Mouse (Mus musculus) gastrocnemius, postnatal 36 days (tissue): ENCODE measurements around the gene Atp9a. TPM values are rescaled to one million over a fixed set of nuclear protein-coding genes. Genes with fewer than 3 reads are reported as not detected.

Experiments used
- DNase-seq, 2 experiments: peaks; one replicate each; pipeline ENCODE4 v3.0.0; 2022
- intact Hi-C: fragments of 180-260 bp; cut with DNase I; formaldehyde crosslinking; loops from one replicate; pipeline ENCODE4 v1.15.1; 2025
- total RNA-seq, 2 experiments: library from RNA; stranded (reverse); gene quantifications; 2 replicates each; pipeline ENCODE4 v1.2.3; 2021

The Atp9a gene
- total RNA-seq, 2 experiments from 2014 or later: 12.7 to 14.7 TPM

DNA sequence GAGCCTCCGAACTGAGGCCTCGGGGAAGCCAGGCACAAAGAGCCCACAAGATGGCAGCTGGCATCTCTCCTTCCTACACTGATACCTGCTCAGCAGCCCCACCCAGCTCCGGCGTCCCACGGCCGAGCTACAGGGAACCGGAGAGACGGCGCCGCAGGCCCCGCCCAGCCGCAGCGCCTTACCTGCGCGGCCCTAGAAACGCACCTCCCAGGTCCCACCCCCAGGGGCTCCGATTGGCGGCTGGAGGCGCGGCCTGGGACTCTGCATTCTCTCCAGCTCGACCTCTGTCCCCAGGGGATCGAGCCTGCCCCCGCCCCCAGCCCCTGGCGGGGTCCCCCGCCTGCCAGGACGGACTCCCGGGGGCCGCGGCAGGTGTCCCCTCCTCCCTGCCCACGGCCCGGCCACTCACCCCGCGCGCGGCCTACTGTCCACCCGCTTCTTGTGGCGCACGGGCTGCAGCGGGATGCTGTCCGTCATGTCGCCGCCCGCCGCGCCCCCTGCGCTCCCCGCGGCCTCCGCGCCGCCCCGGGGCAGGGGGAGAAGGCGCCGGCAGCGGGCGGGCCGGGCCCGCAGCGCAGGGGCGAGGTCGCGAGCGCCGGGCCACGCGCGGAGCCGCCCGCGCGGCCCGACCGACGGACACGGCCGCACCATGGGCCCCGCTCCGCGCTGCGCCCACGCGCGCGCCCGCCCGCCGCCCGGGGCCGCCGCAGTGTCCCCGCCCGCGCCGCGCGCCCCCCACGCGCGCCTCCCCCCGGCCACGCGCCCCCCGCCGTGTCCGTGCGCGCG, 743 bp downstream of the Atp9a start:
- DNase-seq: peak in 1 of 2 experiments; percentile 13
- intact Hi-C loops: loop anchor here (10.0 kb wide), 1 partner anchor 277 kb away; no protein-coding TSS in a partner anchor

DNA sequence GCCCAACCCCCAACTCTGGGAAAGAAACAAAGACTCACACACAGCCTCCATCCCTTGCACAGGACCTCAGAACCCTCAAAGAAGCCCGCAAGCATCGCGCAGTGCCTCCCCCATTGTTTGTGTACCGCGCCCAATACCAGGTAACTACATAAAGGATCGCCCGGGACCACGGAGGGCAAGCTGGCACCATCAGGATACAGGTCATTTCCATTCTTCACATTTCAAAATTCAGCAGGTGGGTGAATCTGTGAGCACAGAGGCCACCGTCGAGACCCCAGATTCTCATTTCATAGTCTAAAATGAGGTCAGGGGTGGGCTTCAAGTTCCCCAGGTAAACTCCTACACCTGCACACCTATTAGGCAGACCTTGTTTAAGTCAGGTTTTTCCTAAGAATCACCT, 1.7 kb downstream of the Atp9a start:
- DNase-seq: no peak
- intact Hi-C loops: loop anchor here (10.0 kb wide), 1 partner anchor 276 kb away; no protein-coding TSS in a partner anchor

DNA sequence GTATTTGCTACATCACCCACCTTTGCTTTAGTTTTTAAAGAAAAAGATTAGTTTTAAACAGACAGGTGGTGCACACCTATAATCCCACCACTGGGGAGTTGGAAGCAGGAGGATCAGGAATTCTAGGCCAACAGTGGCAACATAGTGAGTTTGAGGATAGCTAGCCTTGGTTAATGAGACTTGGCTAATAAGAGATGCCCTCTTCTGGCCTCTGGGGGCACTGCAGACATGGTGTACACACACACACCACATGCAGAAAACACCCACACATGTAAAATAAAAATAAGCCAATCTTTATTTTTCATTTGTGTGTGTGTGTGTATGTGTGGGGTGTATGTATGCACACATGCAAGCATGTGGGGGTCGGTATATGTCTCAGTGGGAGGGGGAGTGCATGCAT, 3.4 kb downstream of the Atp9a start:
- no peak for DNase-seq
- intact Hi-C loops: no loop called here

DNA sequence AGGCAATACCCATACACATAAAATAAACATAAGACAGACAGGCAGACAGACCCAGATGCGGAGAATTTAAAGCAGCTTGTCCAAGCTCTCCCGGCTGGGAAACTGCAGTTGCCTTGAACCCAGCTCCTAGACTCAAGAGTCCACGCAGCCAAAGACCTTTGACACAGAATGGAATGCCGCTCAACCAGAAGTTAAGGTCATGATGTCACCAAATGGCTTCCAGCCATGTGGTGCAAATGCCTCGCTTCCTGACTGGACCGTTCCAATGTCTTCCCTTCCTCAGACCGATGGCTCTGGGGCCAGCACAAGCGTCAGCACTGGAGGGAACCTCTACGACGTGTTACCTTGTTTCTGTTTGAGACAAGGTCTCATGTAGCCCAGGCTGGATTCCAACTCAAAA, 4.3 kb downstream of the Atp9a start:
- no peak for DNase-seq
- intact Hi-C loops: no loop called here

DNA sequence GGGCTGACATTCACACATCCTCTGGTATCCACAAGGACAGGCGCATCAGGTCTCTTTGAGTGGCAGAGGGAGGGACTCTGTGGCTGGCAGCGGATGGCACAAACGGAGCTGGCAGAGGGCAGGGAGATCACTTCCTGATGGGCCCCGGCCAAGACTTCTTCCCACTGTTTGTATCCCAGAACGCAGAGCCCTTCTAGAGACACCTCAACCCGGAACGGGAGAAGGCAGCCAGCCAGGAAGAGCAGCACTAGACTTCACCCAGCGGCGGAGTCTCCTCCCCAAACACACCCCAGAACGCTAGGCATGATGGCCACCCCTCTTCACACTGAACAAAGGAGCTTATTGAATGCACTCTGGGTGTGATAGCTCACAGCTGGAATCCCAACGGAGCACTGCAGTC, 8.2 kb downstream of the Atp9a start:
- intact Hi-C loops: no loop called here
- no peak for DNase-seq

DNA sequence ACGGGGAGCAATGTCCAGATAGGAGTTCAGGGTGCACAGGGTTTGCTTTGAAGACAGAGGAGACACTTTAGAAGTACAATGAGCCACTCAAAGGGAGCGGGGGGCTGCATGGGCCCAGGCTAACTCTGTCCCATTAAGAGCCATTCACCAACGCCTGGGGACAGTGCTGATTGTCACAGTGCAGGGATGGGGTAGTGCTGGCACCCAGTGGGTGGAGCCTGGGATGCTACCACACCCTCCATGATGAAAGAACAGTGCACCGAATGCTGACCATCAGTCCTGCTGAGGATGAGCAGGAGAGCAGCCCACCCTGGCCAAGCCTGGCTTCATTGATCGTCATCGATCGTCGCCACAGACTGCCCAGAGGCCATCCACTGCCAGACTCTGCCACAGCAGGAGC, 11.0 kb downstream of the Atp9a start:
- intact Hi-C loops: no loop called here
- DNase-seq: no peak

DNA sequence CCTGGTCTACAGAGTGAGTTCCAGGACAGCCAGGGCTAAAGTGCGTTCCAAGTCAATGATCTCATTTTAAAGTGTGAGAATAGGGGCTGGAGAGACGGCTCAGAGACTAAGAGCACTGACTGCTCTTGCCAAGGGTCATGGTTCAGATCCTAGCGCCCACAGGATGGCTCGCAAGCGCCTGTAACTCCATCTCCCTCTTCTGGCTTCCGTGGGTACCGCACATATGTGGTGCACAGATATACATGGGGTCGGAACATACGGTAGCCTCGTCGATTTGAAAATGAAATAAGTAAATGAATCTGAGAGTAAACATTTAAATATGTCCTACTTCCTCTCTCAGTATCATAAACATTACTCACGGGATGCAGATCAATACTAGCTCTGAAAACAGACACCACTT, 12.5 kb downstream of the Atp9a start:
- intact Hi-C loops: no loop called here
- DNase-seq: no peak

DNA sequence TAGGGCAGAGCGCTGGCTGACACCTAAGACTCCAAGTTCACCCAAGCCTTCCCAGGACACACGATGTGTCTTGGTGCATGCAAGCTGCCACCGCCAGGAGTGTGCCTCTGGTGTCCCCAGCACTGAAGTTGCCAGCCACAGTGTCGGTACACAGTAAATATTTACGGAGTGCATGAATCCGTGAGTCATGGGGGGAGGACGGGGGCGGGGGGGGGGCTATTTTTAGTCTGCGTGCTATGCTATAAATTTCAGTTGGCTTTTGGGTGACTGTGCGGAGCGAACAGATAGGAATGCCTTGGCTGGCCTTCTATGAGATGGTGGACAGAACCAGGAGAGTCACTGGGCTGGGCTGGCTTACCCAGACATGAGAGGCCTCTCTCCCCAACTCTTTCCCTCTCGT, 14.2 kb downstream of the Atp9a start:
- intact Hi-C loops: no loop called here
- no peak for DNase-seq

DNA sequence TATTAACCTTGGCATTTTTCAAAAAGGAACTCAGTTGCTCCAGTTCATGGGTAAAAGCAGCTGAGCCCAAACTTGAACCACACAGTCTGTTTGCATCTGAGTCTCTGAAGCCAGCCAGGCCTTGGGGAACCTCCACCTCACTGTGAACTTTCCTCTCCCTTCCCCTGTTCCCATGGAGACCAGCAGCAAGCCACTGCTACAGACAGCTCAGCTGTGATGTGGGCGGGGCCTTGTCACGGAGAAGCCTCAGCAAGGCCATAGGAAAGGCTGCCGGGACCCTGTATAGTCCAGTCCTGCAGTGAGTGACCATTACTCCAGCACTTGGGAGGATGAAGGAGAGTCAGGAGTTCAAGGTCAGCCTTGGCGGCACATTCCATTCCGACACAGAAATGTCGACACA, 16.2 kb downstream of the Atp9a start:
- DNase-seq: no peak
- intact Hi-C loops: no loop called here

DNA sequence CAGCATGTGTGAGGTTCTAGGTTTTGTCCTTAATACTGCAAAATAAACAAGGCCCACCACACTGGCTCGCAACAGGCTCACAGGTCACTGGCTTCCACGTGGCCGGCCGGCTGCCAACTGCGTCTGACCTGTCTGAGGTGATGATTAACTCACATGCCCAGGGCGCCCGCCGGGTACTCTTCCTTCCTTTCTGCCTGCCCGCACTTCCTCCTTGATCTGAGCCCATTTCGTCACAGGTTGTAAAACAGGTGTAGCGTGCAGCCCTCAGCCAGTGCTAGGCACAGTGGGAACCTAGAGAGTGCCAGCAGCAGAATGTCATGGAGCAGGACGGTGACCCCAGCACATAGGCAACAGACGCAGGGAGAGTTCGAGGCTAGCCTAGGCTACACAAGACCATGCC, 20.9 kb downstream of the Atp9a start:
- intact Hi-C loops: no loop called here

DNA sequence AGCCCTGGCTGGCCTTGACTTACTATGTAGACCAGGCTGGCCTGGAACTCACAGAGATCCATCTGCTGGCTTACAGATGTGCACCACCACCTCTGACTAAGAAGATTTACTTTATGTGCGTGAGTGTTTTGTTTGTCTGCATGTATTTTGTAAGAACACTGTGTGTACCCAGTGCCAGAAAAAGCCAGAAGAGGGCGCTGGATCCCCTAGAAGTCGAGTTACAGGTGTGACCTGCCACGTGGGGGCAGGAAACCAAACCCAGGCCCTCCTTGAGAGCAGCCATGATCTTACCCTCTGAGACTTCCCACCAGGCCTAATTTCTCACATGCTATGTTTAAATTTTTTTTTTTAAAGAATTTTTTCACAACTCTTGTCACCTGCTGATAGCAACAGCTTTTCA, 22.5 kb downstream of the Atp9a start:
- no peak for DNase-seq
- intact Hi-C loops: no loop called here

More for the DNA sequence above, 20.9 kb downstream of the Atp9a start:
- DNase-seq: no peak

DNA sequence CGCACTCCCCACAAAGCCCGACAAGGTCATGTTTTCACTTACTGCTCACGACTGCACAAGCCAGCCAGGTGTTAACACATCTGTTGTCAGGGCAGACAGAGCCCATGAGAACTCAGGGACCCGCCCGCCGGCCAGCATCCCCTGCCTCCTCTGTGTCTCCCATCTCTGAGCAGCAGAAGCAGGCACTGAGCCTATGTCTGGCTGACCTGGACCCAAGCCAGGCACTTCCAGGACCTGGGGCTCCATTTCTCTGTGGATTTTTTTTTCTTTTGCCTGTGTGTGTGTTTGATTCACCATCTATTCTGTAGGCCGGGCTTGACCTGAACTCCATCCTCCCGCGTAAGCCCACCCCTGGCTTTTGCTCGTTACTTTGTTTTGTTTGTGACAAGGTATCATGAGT, 23.5 kb downstream of the Atp9a start:
- intact Hi-C loops: no loop called here

DNA sequence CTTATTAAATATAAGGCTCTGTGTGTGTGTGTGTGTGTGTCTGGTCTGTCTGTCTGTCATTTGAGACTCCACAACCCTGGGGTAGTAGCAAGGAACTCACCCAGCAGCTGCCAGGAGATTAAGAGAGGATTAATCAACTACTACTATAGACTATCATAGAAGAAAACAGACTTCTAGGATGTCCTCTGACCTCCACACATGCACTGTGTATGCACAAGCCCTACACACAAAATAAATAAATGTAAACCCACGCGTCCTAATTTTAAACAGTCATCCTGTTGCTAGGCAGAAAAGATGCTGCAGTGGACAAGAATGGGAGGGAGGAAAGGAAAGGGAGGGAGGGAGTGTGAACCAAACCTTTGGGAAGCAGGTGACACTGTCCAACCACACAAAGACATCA, 23.9 kb downstream of the Atp9a start:
- no peak for DNase-seq
- intact Hi-C loops: no loop called here

More for the DNA sequence above, 23.5 kb downstream of the Atp9a start:
- DNase-seq: no peak

DNA sequence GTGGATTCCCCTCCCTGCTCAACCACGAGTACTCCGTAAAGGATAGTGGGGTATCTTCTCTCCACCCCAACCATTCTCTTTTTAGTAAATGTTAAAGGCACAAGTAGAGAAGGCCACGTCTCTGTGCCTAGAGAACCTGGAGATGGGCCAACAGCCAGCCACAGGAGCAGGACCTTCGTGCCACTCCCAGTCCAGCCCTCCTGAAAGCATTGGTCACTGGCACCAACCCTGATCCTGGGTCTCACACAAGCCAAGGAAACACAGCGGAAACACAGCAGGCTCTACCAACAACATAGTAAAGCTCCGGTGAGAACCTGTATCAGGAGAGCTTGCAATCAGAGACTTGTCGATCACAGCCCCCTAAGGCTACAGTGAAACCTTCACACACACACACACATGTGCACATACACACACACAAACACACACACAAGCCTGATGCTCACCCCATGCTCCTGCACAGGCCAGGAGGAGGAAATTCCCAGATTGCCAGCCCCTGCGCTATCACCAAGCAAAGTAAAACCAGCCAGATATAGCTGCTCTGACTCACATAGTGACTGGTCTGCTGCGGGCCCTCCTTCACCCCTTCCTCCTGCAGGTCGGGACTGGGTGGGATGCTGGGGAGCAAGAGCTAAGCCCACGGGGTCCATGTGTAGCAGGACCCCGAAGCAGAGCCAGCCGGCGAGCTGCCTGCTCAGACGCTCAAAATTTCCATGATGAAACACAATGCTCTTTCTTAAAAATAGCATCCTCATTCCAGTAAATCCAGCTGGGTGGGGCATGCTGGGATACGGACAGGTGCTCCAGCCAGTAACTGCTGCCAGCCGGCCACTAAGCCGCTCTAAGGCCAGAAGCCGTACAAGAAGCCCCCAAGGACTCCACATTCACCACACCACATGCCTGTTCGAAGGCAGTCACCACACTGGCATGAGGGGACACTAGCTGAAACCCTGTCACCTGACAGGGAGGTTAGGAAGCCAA, 29.7 kb downstream of the Atp9a start:
- intact Hi-C loops: no loop called here
- no peak for DNase-seq

DNA sequence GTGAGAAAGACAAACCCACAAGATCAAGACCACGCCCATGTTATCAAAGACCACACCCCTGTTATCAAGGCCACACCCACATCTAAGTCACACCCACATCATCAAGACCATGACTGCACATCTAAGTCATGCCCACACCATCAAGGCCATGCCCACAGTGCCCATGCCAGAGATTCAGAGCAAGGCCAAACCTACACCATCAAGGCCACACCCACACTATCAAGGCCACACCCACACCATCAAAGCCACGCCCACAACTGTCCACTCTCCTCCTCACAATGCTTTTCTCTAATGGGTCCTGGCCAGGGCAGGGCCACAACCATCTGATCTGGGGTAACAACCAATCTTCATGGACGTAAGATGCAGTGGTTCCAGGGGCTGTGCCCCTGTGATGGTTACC, 31.2 kb downstream of the Atp9a start:
- DNase-seq: no peak

DNA sequence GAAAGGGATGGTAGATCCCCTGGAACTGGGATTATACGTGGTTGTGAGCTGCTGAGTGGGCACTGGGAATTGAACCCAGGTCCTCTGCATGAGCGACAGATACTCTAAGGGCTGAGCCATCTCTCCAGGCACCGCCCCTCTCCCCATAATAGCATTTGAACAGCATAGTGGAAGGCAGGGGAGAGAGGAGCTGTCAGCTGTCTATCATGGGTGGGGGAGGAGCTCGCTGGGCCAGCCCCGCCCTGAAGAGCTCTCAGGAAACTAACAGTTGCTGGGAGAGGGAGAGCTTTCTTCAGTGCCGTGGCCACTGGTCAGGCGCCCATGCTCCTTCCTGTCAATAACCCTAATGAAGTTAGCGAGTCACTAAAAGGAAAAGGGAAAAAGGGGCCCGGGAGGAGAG, 34.4 kb downstream of the Atp9a start:
- intact Hi-C loops: no loop called here

More for the DNA sequence above, 31.2 kb downstream of the Atp9a start:
- intact Hi-C loops: no loop called here

DNA sequence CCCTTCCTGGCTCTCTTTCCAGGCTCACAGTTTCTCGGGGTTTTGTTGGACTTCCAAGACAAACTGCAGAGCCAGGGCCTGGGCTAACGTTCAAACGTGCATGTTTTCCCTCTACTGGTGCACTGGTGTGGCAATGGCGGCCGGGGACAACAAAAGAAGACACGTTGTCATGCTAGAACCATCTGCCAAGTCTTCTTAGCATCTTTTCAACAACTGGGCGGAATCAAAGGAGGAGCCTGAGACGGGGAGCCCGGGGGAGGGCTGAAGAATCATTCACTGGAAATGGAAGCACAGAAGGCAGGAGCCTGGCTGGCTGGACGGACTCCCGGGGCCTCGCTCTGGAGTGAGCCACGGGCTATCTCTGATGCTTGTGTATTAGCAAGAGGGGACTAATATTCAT, 39.9 kb downstream of the Atp9a start:
- DNase-seq: peak in 1 of 2 experiments; percentile 18
- intact Hi-C loops: no loop called here

More for the DNA sequence above, 34.4 kb downstream of the Atp9a start:
- no peak for DNase-seq

DNA sequence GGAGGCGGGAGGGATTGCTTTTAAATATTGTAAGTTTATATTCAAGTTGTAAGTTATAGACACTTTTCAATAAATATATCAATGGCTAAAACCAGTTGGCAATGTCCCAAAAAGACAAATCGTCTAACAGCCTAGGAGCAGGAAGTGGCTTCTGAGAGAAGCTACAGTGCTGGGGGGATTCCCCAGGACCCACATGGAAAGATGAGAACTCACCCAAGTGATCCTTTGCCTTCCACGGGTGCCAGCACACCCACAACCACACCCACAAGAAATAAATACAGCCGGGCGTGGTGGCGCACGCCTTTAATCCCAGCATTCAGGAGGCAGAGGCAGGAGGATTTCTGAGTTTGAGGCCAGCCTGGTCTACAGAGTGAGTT, 47.2 kb downstream of the Atp9a start:
- no peak for DNase-seq
- intact Hi-C loops: no loop called here

DNA sequence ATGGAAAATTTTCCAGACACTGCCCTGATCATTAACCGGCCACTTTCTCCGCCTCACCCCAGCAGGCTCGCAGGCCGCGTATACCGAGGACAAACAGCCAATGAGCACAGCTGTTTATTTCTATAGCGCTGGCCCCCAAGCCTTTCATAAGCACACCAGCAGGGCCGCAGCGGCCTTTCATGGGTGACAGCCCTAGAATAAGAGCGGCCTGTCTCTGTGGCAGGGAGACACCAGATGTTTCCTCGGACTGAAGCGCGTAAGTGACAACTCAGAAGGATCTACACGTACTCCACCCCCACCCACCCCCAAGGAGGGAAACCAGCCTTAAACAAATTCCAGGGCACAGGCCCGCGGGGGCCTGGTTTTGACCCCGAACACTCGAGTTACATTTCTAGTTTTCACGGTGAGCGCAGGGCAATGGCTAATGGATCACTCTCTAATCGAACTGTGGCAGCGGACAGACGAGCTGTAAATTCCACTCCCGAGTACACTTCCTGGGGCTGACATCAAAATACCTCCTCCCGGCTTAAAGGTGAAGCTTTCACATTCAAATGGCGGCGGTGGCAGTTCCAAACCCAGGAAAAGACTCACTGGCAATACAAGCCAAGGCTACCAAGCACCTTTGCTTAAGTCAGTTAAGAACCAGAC, 47.7 kb downstream of the Atp9a start:
- DNase-seq: no peak
- intact Hi-C loops: loop anchor here (5.0 kb wide), 1 partner anchor 178 kb away; no protein-coding TSS in a partner anchor

DNA sequence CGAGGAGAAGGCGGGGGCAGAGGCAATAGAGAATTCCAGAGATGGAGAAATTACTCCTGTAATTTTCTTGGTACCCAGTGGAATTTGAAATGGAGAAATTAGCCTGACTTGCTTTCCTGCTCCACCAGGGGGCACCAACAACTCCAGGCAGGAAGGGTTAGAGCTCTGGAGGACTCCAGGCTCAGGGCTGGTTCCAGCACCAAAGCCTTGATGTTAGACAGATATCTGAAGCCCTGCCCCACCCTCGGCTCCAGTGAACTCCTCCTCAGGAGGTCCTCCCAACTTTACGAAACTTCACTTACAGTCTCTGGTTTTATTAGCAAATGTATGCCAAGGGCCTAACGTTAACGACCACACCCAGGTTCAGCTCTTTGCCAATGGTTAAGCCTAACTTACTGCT, 50.4 kb downstream of the Atp9a start:
- intact Hi-C loops: loop anchor here (1.0 to 5.0 kb wide), 2 partner anchors 53 to 181 kb away; no protein-coding TSS in a partner anchor
- peak; percentile 47 to 57 for DNase-seq

DNA sequence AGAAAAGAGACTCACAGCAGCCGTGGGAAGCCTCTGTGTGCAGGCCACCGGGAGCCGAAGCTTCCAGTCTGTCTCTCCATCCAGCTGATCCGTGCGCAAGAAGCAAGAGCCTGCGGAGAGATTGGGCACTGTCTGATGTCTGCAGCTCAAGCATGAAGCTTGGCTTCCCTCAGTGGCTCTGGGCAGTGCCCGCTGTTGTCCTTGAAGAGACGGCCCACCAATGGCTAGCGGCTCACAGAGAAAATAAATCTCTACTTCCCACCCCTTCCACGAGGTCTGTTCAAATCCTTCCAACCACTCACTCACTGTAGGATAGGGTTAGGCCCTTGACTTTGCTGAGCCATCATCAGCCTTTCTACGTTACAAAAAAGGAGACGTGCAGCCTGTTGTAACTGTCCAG, 54.9 kb downstream of the Atp9a start:
- intact Hi-C loops: no loop called here
- no peak for DNase-seq
